Mouse (Mus musculus) intestine, embryonic 16.5 days (tissue): ENCODE data around the gene Otud6a. TPM values are rescaled to one million over a fixed set of nuclear protein-coding genes. Genes with fewer than 3 reads are reported as not detected.
"Not testable (repeated sequence)": the region's sequence is repeated elsewhere in the genome, so short reads cannot be mapped to it uniquely, and the experiment has no call there.

Source experiments
- ATAC-seq: fragments of 200-750 bp; cut with Nextera tagmentation; 2 replicates; pipeline ENCODE4 v1.8.0; 2017; ENCODE audit warnings: moderate TSS enrichment, moderate library complexity
- H3K27ac ChIP-seq: fragments of 300-500 bp; sonication (generic); 2 replicates; pipeline ENCODE4 v1.5.1; 2014; ENCODE audit warnings: mild to moderate bottlenecking, low read length
- H3K27me3 ChIP-seq: fragments of 300-500 bp; sonication (generic); replicated peaks from 2 replicates; pipeline ENCODE4 v1.6.1; 2014; ENCODE audit warnings: low read length, control low read depth, mixed read lengths; ENCODE audit not compliant: control insufficient read depth, insufficient read depth
- H3K36me3 ChIP-seq: fragments of 300-500 bp; sonication (generic); 2 replicates; pipeline ENCODE4 v1.6.1; 2014; ENCODE audit warnings: low read length, control low read depth; ENCODE audit not compliant: control insufficient read depth, insufficient read depth
- H3K4me1 ChIP-seq: fragments of 300-500 bp; sonication (generic); 2 replicates; pipeline ENCODE4 v1.6.1; 2014; ENCODE audit warnings: low read length, control low read depth, mixed read lengths; ENCODE audit not compliant: control insufficient read depth, insufficient read depth
- H3K4me2 ChIP-seq: fragments of 300-500 bp; sonication (generic); 2 replicates; pipeline ENCODE4 v1.6.1; 2014; ENCODE audit warnings: low read depth, low read length, control low read depth
- H3K4me3 ChIP-seq: fragments of 300-500 bp; sonication (generic); 2 replicates; pipeline ENCODE4 v1.5.1; 2014; ENCODE audit warnings: mild to moderate bottlenecking, low read length
- H3K9ac ChIP-seq: fragments of 300-500 bp; sonication (generic); 2 replicates; pipeline ENCODE4 v1.6.1; 2014; ENCODE audit warnings: low read depth, low read length
- H3K9me3 ChIP-seq: fragments of 300-500 bp; sonication (generic); 2 replicates; pipeline ENCODE4 v1.6.1; 2016; ENCODE audit warnings: low read length, control low read depth; ENCODE audit not compliant: control insufficient read depth
- WGBS: fragments of 180-500 bp; shearing (Covaris S2); extraction: QIAGEN DNeasy Blood & Tissue Kit; methylation state at CpG from one replicate; pipeline ENCODE4 v1.1.7; 2014; 5-methylcytosine and 5-hydroxymethylcytosine counted together
- polyA plus RNA-seq: library from polyadenylated mRNA; unstranded; fragments of >200 nt; fragmentation: Nextera tagmentation; extraction: Ambion mirVana; gene quantifications from 2 replicates; pipeline ENCODE4 v1.2.1, GENCODE M21; 2015

Otud6a gene
- polyA plus RNA-seq, result not detected in 2 replicates

- Histone ChIP-seq H3K27ac (no peak within 1 kb of the TSS), H3K36me3 (no peaks in the 10 kb centered on the region), H3K9me3 (no peaks in the 10 kb centered on the region), H3K27me3 (no peaks in the 10 kb centered on the region; the same call in 1 of the 2 replicates), H3K4me1 (no peaks in the 10 kb centered on the region), H3K9ac (no peak within 1 kb of the TSS), H3K4me2 (no peak within 1 kb of the TSS), H3K4me3 (no peak within 1 kb of the TSS)
- WGBS, result 90% methylated on average over 21 of the region's 21 CpGs
- no peak for ATAC-seq
Observed at GRCm38 (mm10) chrX:100428693-100429092, at the start of gene Otud6a. Otud6a (plus strand) TSS chrX:100429013.

GRCm38 (mm10) chrX:100389887-100390286 lies 38.9 kb upstream of the Otud6a start:
- no peak overlapping the region for H3K4me2 ChIP-seq
- H3K36me3 ChIP-seq, result no peaks in the 10 kb centered on the region
- WGBS, result 84% methylated on average over 1 of the region's 1 CpGs
- peaks cover 8% of the 10 kb centered on the region; the same call in 1 of the 2 replicates for H3K27me3 ChIP-seq
- H3K9ac ChIP-seq, result no peak overlapping the region
- H3K9me3 ChIP-seq, result no peaks in the 10 kb centered on the region
- H3K4me3 ChIP-seq, result no peak overlapping the region
- no peak for ATAC-seq
- no peaks in the 10 kb centered on the region for H3K4me1 ChIP-seq
- H3K27ac ChIP-seq, result no peak overlapping the region

GRCm38 (mm10) chrX:100392304-100392703 lies 36.5 kb upstream of the Otud6a start:
- Histone ChIP-seq H3K4me1 (no peaks in the 10 kb centered on the region), H3K4me3 (no peak overlapping the region), H3K27ac (no peak overlapping the region), H3K9ac (no peak overlapping the region), H3K4me2 (no peak overlapping the region), H3K9me3 (no peaks in the 10 kb centered on the region), H3K36me3 (no peaks in the 10 kb centered on the region), H3K27me3 (peaks cover 10% of the 10 kb centered on the region; the same call in 1 of the 2 replicates)
- 31% methylated on average over 6 of the region's 6 CpGs for WGBS
- ATAC-seq, result no peak

DNA sequence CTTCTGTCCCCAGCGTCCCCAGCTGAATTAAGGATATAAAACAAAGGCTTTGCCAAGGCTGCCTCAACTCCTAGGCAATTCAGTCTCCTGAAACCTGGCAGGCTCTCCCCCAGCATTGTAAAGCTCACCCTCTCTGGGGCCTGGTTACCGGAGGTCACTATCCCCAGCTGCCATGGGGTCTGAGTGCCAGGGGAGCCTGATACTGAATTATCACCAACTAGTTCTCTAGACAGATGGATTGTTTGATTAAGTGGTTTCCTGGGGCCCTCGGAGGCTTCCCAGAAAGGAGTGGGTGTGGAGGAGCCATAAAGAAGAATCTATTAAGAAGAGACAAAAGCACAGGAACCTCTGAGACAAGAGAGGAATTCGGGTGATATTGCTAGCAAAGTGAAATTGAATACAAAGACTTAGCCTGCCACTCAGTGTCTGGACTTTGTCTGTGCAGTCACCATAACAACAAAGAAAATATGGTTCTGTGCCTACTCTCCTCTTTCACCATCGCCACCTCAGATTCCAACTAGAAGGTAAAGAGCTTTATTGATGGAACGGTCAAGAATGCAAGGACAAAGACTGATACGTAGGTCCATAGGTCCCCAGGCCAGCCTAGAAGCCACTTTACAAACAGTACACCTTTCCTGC lies 34.5 kb upstream of the Otud6a start:
- Histone ChIP-seq H3K4me1 (no peaks in the 10 kb centered on the region), H3K27me3 (peaks cover 6% of the 10 kb centered on the region; the same call in 1 of the 2 replicates), H3K4me3 (no peak overlapping the region), H3K4me2 (no peak overlapping the region), H3K9ac (no peak overlapping the region), H3K27ac (no peak overlapping the region), H3K36me3 (no peaks in the 10 kb centered on the region), H3K9me3 (no peaks in the 10 kb centered on the region)
- 61% methylated on average over 7 of the region's 7 CpGs for WGBS
- ATAC-seq, result no peak

- WGBS, result 78% methylated on average over 8 of the region's 8 CpGs
- Histone ChIP-seq H3K36me3 (no peaks in the 10 kb centered on the region), H3K9ac (no peak overlapping the region), H3K4me3 (no peak overlapping the region), H3K4me2 (no peak overlapping the region), H3K4me1 (no peaks in the 10 kb centered on the region), H3K27ac (no peak overlapping the region), H3K9me3 (no peaks in the 10 kb centered on the region), H3K27me3 (peaks cover 6% of the 10 kb centered on the region; the same call in 1 of the 2 replicates)
- no peak for ATAC-seq
Observed at GRCm38 (mm10) chrX:100395026-100395425, 33.8 kb upstream of the Otud6a start.

DNA sequence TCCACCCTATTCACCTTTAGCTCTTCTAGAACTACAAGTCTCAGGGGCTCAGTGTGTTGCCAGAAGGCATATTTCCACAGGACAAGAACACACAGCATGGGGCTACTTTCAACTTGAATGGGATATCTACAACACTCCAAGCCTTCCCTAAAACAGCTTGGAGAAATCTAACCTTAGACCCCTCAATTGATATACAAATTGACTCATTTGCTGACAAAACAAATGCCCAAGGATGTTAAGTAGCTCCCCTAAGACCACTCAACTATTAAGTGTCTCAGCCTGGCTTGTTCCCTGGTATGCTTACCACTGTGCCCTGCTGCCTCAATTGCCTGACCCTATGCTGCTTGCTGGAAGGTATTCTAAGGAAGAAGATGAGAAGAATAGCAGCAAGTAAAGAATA lies 27.9 kb upstream of the Otud6a start:
- Histone ChIP-seq H3K27ac (no peak overlapping the region), H3K4me2 (no peak overlapping the region), H3K4me1 (no peaks in the 10 kb centered on the region), H3K4me3 (no peak overlapping the region), H3K27me3 (peaks cover 2% of the 10 kb centered on the region; the same call in 1 of the 2 replicates), H3K9ac (no peak overlapping the region), H3K9me3 (no peaks in the 10 kb centered on the region), H3K36me3 (no peaks in the 10 kb centered on the region)
- no peak for ATAC-seq

DNA sequence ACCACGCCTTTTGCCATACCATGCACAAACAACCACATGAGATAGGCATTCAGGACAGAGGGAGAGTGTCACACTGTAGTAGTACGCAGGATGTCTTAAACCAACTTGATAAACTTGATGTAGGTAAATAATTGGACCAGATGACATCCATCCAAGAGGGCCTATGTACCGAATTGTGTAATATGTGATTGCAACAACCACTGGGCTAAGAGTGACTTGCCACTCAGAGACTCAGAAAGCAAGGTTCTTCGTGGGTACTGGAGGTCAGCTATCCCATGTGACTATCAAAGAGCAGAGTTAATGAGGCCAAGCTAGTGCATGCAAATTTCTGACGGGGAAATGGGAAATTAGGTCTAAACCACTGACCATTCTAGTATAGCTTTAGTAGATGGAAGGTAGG lies 27.2 kb upstream of the Otud6a start:
- WGBS, result 88% methylated on average over 5 of the region's 5 CpGs
- Histone ChIP-seq H3K27ac (no peak overlapping the region), H3K4me3 (no peak overlapping the region), H3K4me2 (no peak overlapping the region), H3K27me3 (peaks cover under 1% of the 10 kb centered on the region; the same call in 1 of the 2 replicates), H3K4me1 (no peaks in the 10 kb centered on the region), H3K9ac (no peak overlapping the region), H3K36me3 (no peaks in the 10 kb centered on the region), H3K9me3 (no peaks in the 10 kb centered on the region)
- no peak for ATAC-seq

- Histone ChIP-seq H3K4me1 (no peaks in the 10 kb centered on the region), H3K27me3 (0 out of 2 replicates have a peak, but pooled peaks cover 2% of the 10 kb centered on the region), H3K27ac (no peak overlapping the region), H3K9me3 (no peaks in the 10 kb centered on the region), H3K4me3 (no peak overlapping the region), H3K36me3 (no peaks in the 10 kb centered on the region), H3K4me2 (no peak overlapping the region), H3K9ac (no peak overlapping the region)
- 54% methylated on average over 1 of the region's 1 CpGs for WGBS
- no peak for ATAC-seq
Observed at GRCm38 (mm10) chrX:100409245-100409644, 19.6 kb upstream of the Otud6a start.

GRCm38 (mm10) chrX:100432311-100432710 lies 3.5 kb downstream of the Otud6a start:
- no peak for ATAC-seq

DNA sequence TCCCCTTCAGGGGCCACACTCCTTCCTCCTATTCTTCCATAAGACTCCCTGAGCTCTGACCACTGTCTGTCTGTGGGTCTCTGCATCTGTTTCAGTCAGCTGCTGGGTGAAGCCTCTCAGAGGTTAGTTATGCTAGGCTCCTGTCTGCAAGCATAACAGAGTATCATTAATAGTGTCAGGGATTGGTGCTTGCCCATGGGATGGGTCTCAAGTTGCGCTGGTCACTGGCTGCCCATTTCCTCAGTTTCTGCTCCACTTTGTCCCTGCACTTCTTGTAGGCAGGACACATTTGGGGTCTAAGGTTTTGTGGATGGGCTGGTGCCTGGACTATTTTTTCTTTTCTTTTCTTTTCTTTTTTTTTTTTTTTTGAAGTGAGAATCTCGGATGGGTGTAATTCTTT lies 13.8 kb downstream of the Otud6a start, which contains the start of gene Awat2:
TSS of gene Awat2 (minus strand) at position 101 of the 400 bp plus-strand sequence.
- not testable (repeated sequence) for H3K27me3 ChIP-seq, ATAC-seq, H3K4me2 ChIP-seq, H3K4me3 ChIP-seq, H3K9ac ChIP-seq, H3K27ac ChIP-seq, H3K36me3 ChIP-seq, H3K4me1 ChIP-seq, H3K9me3 ChIP-seq
- 96% methylated on average over 2 of the region's 2 CpGs for WGBS

More at GRCm38 (mm10) chrX:100432311-100432710, 3.5 kb downstream of the Otud6a start:
- no peaks in the 10 kb centered on the region for H3K4me1 ChIP-seq
- no peaks in the 10 kb centered on the region for H3K36me3 ChIP-seq
- WGBS, result 49% methylated on average over 3 of the region's 3 CpGs
- H3K9ac ChIP-seq, result no peak overlapping the region
- H3K4me2 ChIP-seq, result no peak overlapping the region
- no peaks in the 10 kb centered on the region for H3K9me3 ChIP-seq
- H3K27ac ChIP-seq, result no peak overlapping the region
- H3K4me3 ChIP-seq, result no peak overlapping the region
- H3K27me3 ChIP-seq, result peaks cover 7% of the 10 kb centered on the region; the same call in 1 of the 2 replicates
